Mouse (Mus musculus): ENCODE results near the gene Sult6b2. TPM values are rescaled to one million over a fixed set of nuclear protein-coding genes. Genes with fewer than 3 reads are reported as not detected.
A peak's percentile ranks its signal among the peaks of the same experiment; 100 is the strongest.

Sult6b2 gene
- total RNA-seq, 2 experiments from 2014 or later = 0.28 TPM; not detected in 1

- intact Hi-C loops (cut with DNase I) = loop anchor here (2.0 kb wide), 1 partner anchor 184 kb away; the partner anchor contains the start of gene St8sia1
- no peak for DNase-seq
These were observed 23.0 kb downstream of the Sult6b2 start for GRCm38 (mm10) chr6:142781286-142781685.

GRCm38 (mm10) chr6:142780574-142781033 lies 23.7 kb downstream of the Sult6b2 start:
- intact Hi-C loops (cut with DNase I) = loop anchor here (2.0 kb wide), 1 partner anchor 184 kb away; the partner anchor contains the start of gene St8sia1
- no peak for DNase-seq

GRCm38 (mm10) chr6:142779812-142780573 lies 24.3 kb downstream of the Sult6b2 start:
- no peak for DNase-seq
- intact Hi-C loops (cut with DNase I) = loop anchor here (1.0 to 10.0 kb wide), 3 partner anchors 34 to 395 kb away; partner anchors contain the start of gene St8sia1

GRCm38 (mm10) chr6:142779045-142779811 lies 25.1 kb downstream of the Sult6b2 start:
- intact Hi-C loops (cut with DNase I) = loop anchor here (1.0 to 10.0 kb wide), 2 partner anchors 35 to 396 kb away; no protein-coding TSS in a partner anchor
- DNase-seq = peak in 1 of 2 experiments; percentile 21

- intact Hi-C loops (cut with DNase I) = loop anchor here (10.0 kb wide), 1 partner anchor 398 kb away; no protein-coding TSS in a partner anchor
- no peak for DNase-seq
These were observed 27.4 kb downstream of the Sult6b2 start for GRCm38 (mm10) chr6:142776935-142777334.

- DNase-seq = no peak
- intact Hi-C loops (cut with DNase I) = loop anchor here (10.0 kb wide), 1 partner anchor 401 kb away; no protein-coding TSS in a partner anchor
These were observed 30.7 kb downstream of the Sult6b2 start for GRCm38 (mm10) chr6:142773566-142773965.

- DNase-seq = no peak
- intact Hi-C loops (cut with DNase I) = loop anchor here (10.0 kb wide), 1 partner anchor 403 kb away; no protein-coding TSS in a partner anchor
These were observed 32.7 kb downstream of the Sult6b2 start for GRCm38 (mm10) chr6:142771643-142772042.

GRCm38 (mm10) chr6:142769896-142770295 lies 34.4 kb downstream of the Sult6b2 start:
- DNase-seq = no peak
- intact Hi-C loops (cut with DNase I) = loop anchor here (10.0 kb wide), 1 partner anchor 405 kb away; no protein-coding TSS in a partner anchor

- no peak for DNase-seq
- intact Hi-C loops (cut with DNase I) = no loop called here
These were observed 37.0 kb downstream of the Sult6b2 start for GRCm38 (mm10) chr6:142767305-142767704.

GRCm38 (mm10) chr6:142764933-142765332 lies 39.4 kb downstream of the Sult6b2 start:
- DNase-seq = no peak
- intact Hi-C loops (cut with DNase I) = no loop called here

GRCm38 (mm10) chr6:142759633-142760032 lies 44.7 kb downstream of the Sult6b2 start:
- DNase-seq = no peak
- intact Hi-C loops (cut with DNase I) = loop anchor here (5.0 kb wide), 2 partner anchors 372 to 412 kb away; partner anchors contain the start of genes Golt1b, Pyroxd1 and Recql

GRCm38 (mm10) chr6:142758562-142758961 lies 45.7 kb downstream of the Sult6b2 start:
- no peak for DNase-seq
- intact Hi-C loops (cut with DNase I) = loop anchor here (5.0 kb wide), 2 partner anchors 371 to 411 kb away; partner anchors contain the start of genes Golt1b, Pyroxd1 and Recql

- no peak for DNase-seq
- intact Hi-C loops (cut with DNase I) = loop anchor here (5.0 kb wide), 2 partner anchors 371 to 411 kb away; partner anchors contain the start of genes Golt1b, Pyroxd1 and Recql
These were observed 46.3 kb downstream of the Sult6b2 start for GRCm38 (mm10) chr6:142757976-142758375.

GRCm38 (mm10) chr6:142757334-142757965 lies 46.9 kb downstream of the Sult6b2 start:
- DNase-seq = no peak
- intact Hi-C loops (cut with DNase I) = loop anchor here (5.0 kb wide), 2 partner anchors 370 to 410 kb away; partner anchors contain the start of genes Golt1b, Pyroxd1 and Recql

GRCm38 (mm10) chr6:142756507-142757333 lies 47.6 kb downstream of the Sult6b2 start, which contains the start of gene Cmas:
Gene Cmas, plus strand, starts transcription at chr6:142756686.
- intact Hi-C loops (cut with DNase I) = loop anchor here (5.0 kb wide), 2 partner anchors 369 to 409 kb away; partner anchors contain the start of genes Golt1b, Pyroxd1 and Recql
- peak; percentile 87 to 88 for DNase-seq

- intact Hi-C loops (cut with DNase I) = no loop called here
- DNase-seq = no peak
These were observed 51.7 kb downstream of the Sult6b2 start for GRCm38 (mm10) chr6:142752331-142753246.

GRCm38 (mm10) chr6:142751365-142751764 lies 52.9 kb downstream of the Sult6b2 start:
- DNase-seq = no peak
- intact Hi-C loops (cut with DNase I) = no loop called here

Data from heart, postnatal 36 days (tissue).